Mouse (Mus musculus) embryonic facial prominence, embryonic 12.5 days (tissue): Measurements from ENCODE around the gene Grxcr1. TPM values are rescaled to one million over a fixed set of nuclear protein-coding genes. Genes with fewer than 3 reads are reported as not detected.

Experiments
- ATAC-seq: fragments of 200-750 bp; cut with Nextera tagmentation; 2 replicates; pipeline ENCODE4 v1.8.0; 2017; ENCODE audit not compliant: insufficient number of reproducible peaks, insufficient read depth, low FRiP score, low TSS enrichment
- H3K27ac ChIP-seq: fragments of 300-500 bp; sonication (generic); 2 replicates; pipeline ENCODE4 v1.5.1; 2016; ENCODE audit warnings: mild to moderate bottlenecking
- H3K27me3 ChIP-seq: fragments of 300-500 bp; sonication (generic); 2 replicates; pipeline ENCODE4 v1.6.1; 2016; ENCODE audit warnings: mild to moderate bottlenecking, moderate library complexity
- H3K36me3 ChIP-seq: fragments of 300-500 bp; sonication (generic); 2 replicates; pipeline ENCODE4 v1.6.1; 2016; ENCODE audit warnings: mild to moderate bottlenecking
- H3K4me1 ChIP-seq: fragments of 300-500 bp; sonication (generic); 2 replicates; pipeline ENCODE4 v1.6.1; 2016
- H3K4me2 ChIP-seq: fragments of 300-500 bp; sonication (generic); replicated peaks from 2 replicates; pipeline ENCODE4 v1.6.1; 2016; ENCODE audit warnings: mild to moderate bottlenecking, moderate library complexity
- H3K4me3 ChIP-seq: fragments of 300-500 bp; sonication (generic); 2 replicates; pipeline ENCODE4 v1.5.1; 2016; ENCODE audit warnings: mild to moderate bottlenecking
- H3K9ac ChIP-seq: fragments of 300-500 bp; sonication (generic); 2 replicates; pipeline ENCODE4 v1.6.1; 2016; ENCODE audit warnings: mild to moderate bottlenecking, moderate library complexity
- H3K9me3 ChIP-seq: fragments of 300-500 bp; sonication (generic); 2 replicates; pipeline ENCODE4 v1.6.1; 2016; ENCODE audit warnings: mild to moderate bottlenecking, moderate library complexity
- WGBS: fragments of 180-500 bp; shearing (Covaris S2); methylation state at CpG from one replicate; pipeline ENCODE4 v1.1.7; 2016; 5-methylcytosine and 5-hydroxymethylcytosine counted together
- polyA plus RNA-seq: library from polyadenylated mRNA; unstranded; fragments of >200 nt; fragmentation: Nextera tagmentation; extraction: Ambion mirVana; gene quantifications from 2 replicates; pipeline ENCODE4 v1.2.1, GENCODE M21; 2016

Gene Grxcr1
- 0.15 and 0.28 TPM in 2 replicates for polyA plus RNA-seq

GRCm38 (mm10) chr5:68031744-68032143 lies at the start of gene Grxcr1:
Gene Grxcr1, plus strand, starts transcription at chr5:68031835.
- H3K36me3 ChIP-seq = no peaks in the 10 kb centered on the region
- H3K9me3 ChIP-seq = no peaks in the 10 kb centered on the region
- no peak within 1 kb of the TSS for H3K4me3 ChIP-seq
- no peak within 1 kb of the TSS for H3K9ac ChIP-seq
- no peak within 1 kb of the TSS for H3K27ac ChIP-seq
- no peak within 1 kb of the TSS for H3K4me2 ChIP-seq
- 84% methylated on average over 6 of the region's 6 CpGs for WGBS
- no peak for ATAC-seq
- no peaks in the 10 kb centered on the region for H3K27me3 ChIP-seq
- no peaks in the 10 kb centered on the region for H3K4me1 ChIP-seq

- Histone ChIP-seq H3K27ac (no peak overlapping the region), H3K4me3 (no peak overlapping the region), H3K4me1 (no peaks in the 10 kb centered on the region), H3K9me3 (no peaks in the 10 kb centered on the region), H3K9ac (no peak overlapping the region), H3K36me3 (no peaks in the 10 kb centered on the region), H3K27me3 (no peaks in the 10 kb centered on the region), H3K4me2 (no peak overlapping the region)
- no peak for ATAC-seq
- 68% methylated on average over 3 of the region's 3 CpGs for WGBS
These were observed 49.6 kb upstream of the Grxcr1 start for GRCm38 (mm10) chr5:67981946-67982526.

DNA sequence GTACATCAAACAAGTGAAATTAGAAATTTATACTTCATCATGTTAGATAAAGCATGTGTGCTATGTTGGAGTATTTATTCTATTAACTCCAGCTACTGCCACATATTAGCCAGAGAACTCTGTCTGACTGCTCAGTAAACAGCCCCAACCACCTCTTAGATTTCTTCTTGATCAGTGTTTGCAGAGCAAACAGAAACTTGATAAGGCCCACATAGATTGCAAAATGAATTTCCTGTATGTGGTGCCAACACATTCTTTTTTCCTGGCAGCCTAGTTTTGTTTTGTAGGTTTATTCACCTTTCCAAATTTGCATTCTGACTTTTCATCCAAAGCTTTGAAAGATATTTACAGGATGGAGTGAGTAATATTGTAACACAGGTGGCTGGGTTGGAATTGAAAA lies 41.2 kb upstream of the Grxcr1 start:
- Histone ChIP-seq H3K27ac (no peak overlapping the region), H3K36me3 (no peaks in the 10 kb centered on the region), H3K9me3 (no peaks in the 10 kb centered on the region), H3K27me3 (no peaks in the 10 kb centered on the region), H3K9ac (no peak overlapping the region), H3K4me3 (no peak overlapping the region), H3K4me2 (no peak overlapping the region), H3K4me1 (no peaks in the 10 kb centered on the region)
- ATAC-seq = no peak

- Histone ChIP-seq H3K36me3 (no peaks in the 10 kb centered on the region), H3K27me3 (no peaks in the 10 kb centered on the region), H3K4me1 (no peaks in the 10 kb centered on the region), H3K9ac (no peak overlapping the region), H3K4me2 (no peak overlapping the region), H3K27ac (no peak overlapping the region), H3K4me3 (no peak overlapping the region), H3K9me3 (no peaks in the 10 kb centered on the region)
- ATAC-seq = no peak
- 89% methylated on average over 6 of the region's 6 CpGs for WGBS
These were observed 29.0 kb upstream of the Grxcr1 start for GRCm38 (mm10) chr5:68002611-68003010.

DNA sequence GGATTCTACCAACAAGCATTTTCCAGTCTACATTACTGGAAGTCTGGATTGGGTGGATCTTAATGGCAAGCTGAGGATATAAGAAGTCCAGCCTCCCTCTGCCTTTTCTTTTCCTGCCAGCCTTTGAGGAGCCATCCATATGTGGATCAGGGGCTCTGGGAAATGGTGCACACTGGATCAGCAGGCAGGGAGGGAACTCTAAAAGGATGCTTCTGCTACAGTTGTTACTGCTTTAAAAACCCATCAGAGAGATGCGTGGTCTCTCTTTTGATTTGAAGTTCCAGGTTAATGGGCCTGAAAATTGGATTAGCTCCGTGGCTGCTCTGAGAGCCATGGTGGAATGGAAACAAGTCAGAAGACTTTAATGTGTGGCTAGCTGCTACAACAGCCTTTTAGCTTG lies 27.7 kb upstream of the Grxcr1 start:
- no peak overlapping the region for H3K9ac ChIP-seq
- H3K4me1 ChIP-seq = no peaks in the 10 kb centered on the region
- no peaks in the 10 kb centered on the region for H3K9me3 ChIP-seq
- no peak for ATAC-seq
- 22% methylated on average over 2 of the region's 2 CpGs for WGBS
- H3K4me3 ChIP-seq = no peak overlapping the region
- no peak overlapping the region for H3K4me2 ChIP-seq
- H3K27ac ChIP-seq = no peak overlapping the region
- no peaks in the 10 kb centered on the region for H3K36me3 ChIP-seq
- no peaks in the 10 kb centered on the region for H3K27me3 ChIP-seq

- WGBS = 79% methylated on average over 2 of the region's 2 CpGs
- ATAC-seq = no peak
- Histone ChIP-seq H3K9ac (no peak overlapping the region), H3K4me1 (no peaks in the 10 kb centered on the region), H3K4me3 (no peak overlapping the region), H3K27me3 (no peaks in the 10 kb centered on the region), H3K4me2 (no peak overlapping the region), H3K27ac (no peak overlapping the region), H3K9me3 (no peaks in the 10 kb centered on the region), H3K36me3 (no peaks in the 10 kb centered on the region)
These were observed 27.2 kb upstream of the Grxcr1 start for GRCm38 (mm10) chr5:68004419-68004818.

- 83% methylated on average over 4 of the region's 4 CpGs for WGBS
- Histone ChIP-seq H3K4me2 (no peak overlapping the region), H3K9me3 (no peaks in the 10 kb centered on the region), H3K36me3 (no peaks in the 10 kb centered on the region), H3K27ac (no peak overlapping the region), H3K4me3 (no peak overlapping the region), H3K27me3 (no peaks in the 10 kb centered on the region), H3K4me1 (no peaks in the 10 kb centered on the region), H3K9ac (no peak overlapping the region)
- no peak for ATAC-seq
These were observed 24.6 kb upstream of the Grxcr1 start for GRCm38 (mm10) chr5:68007074-68007473.

DNA sequence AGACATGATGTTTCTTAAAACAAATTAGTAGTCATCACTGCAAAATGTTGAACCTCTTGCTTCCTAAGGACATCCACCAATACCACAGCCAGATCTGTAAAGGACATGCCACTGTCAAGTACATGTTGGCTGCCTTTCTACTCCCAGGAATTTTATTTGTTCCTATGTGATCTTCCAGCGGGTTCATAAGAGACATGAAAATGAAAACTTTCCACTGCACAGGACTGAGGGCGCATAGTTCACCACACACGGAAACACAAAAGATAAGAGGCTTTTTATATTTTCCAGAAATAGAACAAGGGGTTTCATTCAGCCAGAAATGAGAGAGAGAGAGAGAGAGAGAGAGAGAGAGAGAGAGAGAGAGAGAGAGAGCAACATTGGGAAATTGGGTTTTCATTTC lies 20.1 kb upstream of the Grxcr1 start:
- Histone ChIP-seq H3K36me3 (no peaks in the 10 kb centered on the region), H3K4me2 (no peak overlapping the region), H3K9ac (no peak overlapping the region), H3K9me3 (no peaks in the 10 kb centered on the region), H3K27ac (no peak overlapping the region), H3K4me1 (no peaks in the 10 kb centered on the region), H3K4me3 (no peak overlapping the region), H3K27me3 (no peaks in the 10 kb centered on the region)
- ATAC-seq = no peak
- WGBS = 79% methylated on average over 3 of the region's 3 CpGs

GRCm38 (mm10) chr5:68012618-68013017 lies 19.0 kb upstream of the Grxcr1 start:
- no peaks in the 10 kb centered on the region for H3K27me3 ChIP-seq

GRCm38 (mm10) chr5:68020870-68021269 lies 10.8 kb upstream of the Grxcr1 start:
- Histone ChIP-seq H3K4me2 (no peak overlapping the region), H3K27me3 (no peaks in the 10 kb centered on the region), H3K4me1 (no peaks in the 10 kb centered on the region), H3K9ac (no peak overlapping the region), H3K4me3 (no peak overlapping the region), H3K36me3 (no peaks in the 10 kb centered on the region), H3K9me3 (no peaks in the 10 kb centered on the region), H3K27ac (no peak overlapping the region)
- no peak for ATAC-seq
- 67% methylated on average over 2 of the region's 2 CpGs for WGBS

More at GRCm38 (mm10) chr5:68012618-68013017, 19.0 kb upstream of the Grxcr1 start:
- Histone ChIP-seq H3K4me1 (no peaks in the 10 kb centered on the region), H3K4me2 (no peak overlapping the region), H3K27ac (no peak overlapping the region), H3K36me3 (no peaks in the 10 kb centered on the region), H3K9me3 (no peaks in the 10 kb centered on the region), H3K4me3 (no peak overlapping the region), H3K9ac (no peak overlapping the region)
- 20% methylated on average over 4 of the region's 4 CpGs for WGBS
- ATAC-seq = no peak

DNA sequence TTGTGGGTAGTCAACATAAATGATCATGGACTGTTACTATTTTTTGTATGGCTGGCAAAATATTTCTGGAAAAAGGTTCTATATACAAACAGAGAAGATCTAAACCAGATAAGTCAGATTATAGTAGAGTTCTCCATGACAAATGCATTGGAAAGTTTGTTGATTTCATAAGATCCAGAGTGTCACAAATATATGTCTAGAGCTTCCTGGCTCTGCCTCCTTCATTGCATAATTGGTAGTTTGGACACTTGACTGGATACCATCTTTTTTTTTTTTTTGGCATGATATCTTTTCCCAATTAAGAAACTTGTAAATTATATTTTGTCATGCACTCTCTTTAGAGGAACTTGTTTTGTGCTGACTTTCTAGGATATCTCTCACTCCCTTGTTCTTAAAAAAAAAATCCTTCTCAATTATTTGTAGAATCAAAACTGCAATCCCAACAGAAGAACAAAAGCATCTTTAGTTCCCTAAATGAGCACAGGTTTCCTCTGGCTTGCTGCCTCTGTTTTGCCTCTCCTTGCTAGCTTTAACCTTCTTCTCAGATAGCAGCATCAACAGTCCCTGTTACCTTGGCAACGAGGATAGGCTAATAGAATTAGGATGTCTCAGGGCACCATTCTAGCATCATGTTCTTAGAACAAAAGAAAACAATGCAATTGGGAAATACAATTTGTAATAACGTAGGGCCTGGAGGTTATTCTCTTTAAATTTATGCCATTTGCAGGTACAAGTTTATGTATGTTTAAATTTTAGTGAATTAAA lies 4.8 kb upstream of the Grxcr1 start:
- Histone ChIP-seq H3K36me3 (no peaks in the 10 kb centered on the region), H3K4me2 (no peak overlapping the region), H3K27me3 (no peaks in the 10 kb centered on the region), H3K4me3 (no peak overlapping the region), H3K27ac (no peak overlapping the region), H3K4me1 (no peaks in the 10 kb centered on the region), H3K9ac (no peak overlapping the region), H3K9me3 (no peaks in the 10 kb centered on the region)
- 62% methylated on average over 2 of the region's 2 CpGs for WGBS
- no peak for ATAC-seq

DNA sequence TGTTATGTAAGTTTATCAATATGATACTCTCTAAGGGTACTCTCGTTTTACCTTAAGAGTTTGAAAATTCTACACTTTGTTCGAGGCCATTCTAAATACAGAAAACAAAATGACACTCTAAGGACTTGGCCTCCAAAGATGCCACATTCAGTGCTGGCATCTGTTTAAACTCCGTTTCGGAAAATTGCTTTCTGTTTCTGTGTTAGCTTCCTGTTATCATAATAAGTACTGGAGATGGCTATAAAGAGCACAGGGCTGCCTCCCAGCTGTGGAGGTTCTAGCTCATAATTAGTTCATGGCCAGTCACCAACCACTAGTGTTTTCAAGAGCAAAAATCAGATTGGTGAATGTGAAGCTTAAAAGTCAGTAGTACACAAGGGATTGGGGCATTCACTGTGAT lies 4.2 kb upstream of the Grxcr1 start:
- H3K36me3 ChIP-seq = no peaks in the 10 kb centered on the region
- no peak overlapping the region for H3K27ac ChIP-seq
- H3K4me2 ChIP-seq = no peak overlapping the region
- H3K4me1 ChIP-seq = no peaks in the 10 kb centered on the region
- H3K9me3 ChIP-seq = no peaks in the 10 kb centered on the region
- H3K4me3 ChIP-seq = no peak overlapping the region
- WGBS = 81% methylated on average over 4 of the region's 4 CpGs
- H3K9ac ChIP-seq = no peak overlapping the region
- no peaks in the 10 kb centered on the region for H3K27me3 ChIP-seq
- ATAC-seq = no peak
